Mouse (Mus musculus): ENCODE results near the gene Sec61b. TPM values are rescaled to one million over a fixed set of nuclear protein-coding genes. Genes with fewer than 3 reads are reported as not detected.

Gene Sec61b
- polyA plus RNA-seq, 1 experiment from 2014 or later, result 256 TPM

Other genes starting within 250 kb of the Sec61b start
- gene Tgfbr1, start 121.4 kb upstream of the Sec61b start, polyA plus RNA-seq (2015; fragmentation: Nextera tagmentation; extraction: Ambion mirVana), result 42.3 and 46.5 TPM in 2 replicates
- gene Alg2, start 325 bp upstream of the Sec61b start, polyA plus RNA-seq (2015; fragmentation: Nextera tagmentation; extraction: Ambion mirVana), result 192 and 207 TPM in 2 replicates